8 mouse cellular contexts compared by ENCODE assay signal in the genomic region with DNA sequence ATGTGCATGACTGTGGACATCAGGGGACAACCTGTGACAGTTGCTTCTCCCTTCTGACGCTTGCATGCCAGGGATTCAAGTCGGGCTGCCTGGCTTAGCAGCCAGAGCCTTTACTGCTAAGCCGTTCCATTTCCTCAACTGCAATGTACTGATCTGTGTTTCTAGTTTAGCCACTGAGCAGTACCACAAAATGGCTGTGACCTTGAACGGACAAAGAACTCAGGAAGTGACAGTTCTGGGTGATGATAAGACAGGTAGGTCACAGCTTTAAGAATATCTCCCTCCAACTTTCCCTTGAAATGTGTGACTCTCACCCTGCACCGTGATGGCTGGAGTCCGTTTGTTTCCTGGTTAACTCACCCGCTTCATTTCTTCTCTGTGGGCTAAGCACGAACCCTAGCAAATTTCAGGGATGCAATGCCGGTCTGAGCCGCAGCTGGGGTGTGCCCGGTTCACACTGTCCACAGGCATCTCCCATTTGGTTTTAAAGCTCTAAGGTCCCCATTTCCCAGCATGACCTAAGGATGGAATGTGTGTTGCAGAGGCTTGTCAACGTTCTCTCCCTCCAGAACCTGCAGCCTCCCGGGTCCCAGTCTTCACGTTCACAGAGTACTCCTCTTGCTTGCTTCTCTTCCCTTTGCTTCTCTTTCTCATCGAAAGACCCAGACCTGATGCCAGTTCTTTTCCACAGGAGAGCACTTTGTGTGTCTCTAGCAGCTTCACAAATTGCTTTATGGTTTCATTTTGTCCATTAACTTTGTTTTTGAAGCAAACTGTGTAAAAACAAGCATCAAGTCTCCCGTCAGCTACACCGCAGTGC. TPM values are rescaled to one million over a fixed set of nuclear protein-coding genes. Genes with fewer than 3 reads are reported as not detected.
DNase-seq lines count a peak whose midpoint lies in the region; ATAC-seq and TF ChIP-seq lines count a peak whose summit lies in the region.

No protein-coding gene starts in this region.

- TF ChIP-seq POLR2A in heart, adult 2 months (IDR thresholded peaks at IDR 0.05; ENCODE audit: insufficient read depth, low read depth, low read length) = no peak
- no peak for TF ChIP-seq POLR2A in ES-Bruce4 (IDR thresholded peaks at IDR 0.05; ENCODE audit: insufficient read depth, low read length)
- TF ChIP-seq POLR2A in embryonic fibroblast, embryonic 13.5 days (IDR thresholded peaks at IDR 0.05; ENCODE audit: low read depth, low read length) = no peak

- H3K4me1 ChIP-seq in heart, adult 2 months (ENCODE audit: control insufficient read depth, insufficient read depth, low read length) = peaks cover 2% of the 10 kb centered on the region; the same call in 1 of the 2 replicates
- H3K4me1 ChIP-seq in ES-Bruce4 (ENCODE audit: control insufficient read depth, insufficient read depth, low read length) = no peaks in the 10 kb centered on the region
- no peaks in the 10 kb centered on the region for H3K4me1 ChIP-seq in embryonic fibroblast, embryonic 13.5 days (ENCODE audit: control insufficient read depth, insufficient read depth, low read length)
- H3K4me1 ChIP-seq in intestine, embryonic 16.5 days (ENCODE audit: control insufficient read depth, insufficient read depth, low read length) = no peaks in the 10 kb centered on the region
- no peaks in the 10 kb centered on the region for H3K4me1 ChIP-seq in midbrain, embryonic 11.5 days (ENCODE audit: control insufficient read depth, insufficient read depth, low read length)

- no peak for TF ChIP-seq EP300 in heart, adult 2 months (IDR thresholded peaks at IDR 0.05; ENCODE audit: insufficient read depth, low read depth, low read length)
- TF ChIP-seq EP300 in ES-Bruce4 (IDR thresholded peaks at IDR 0.05; ENCODE audit: insufficient read depth, low read depth, low read length) = no peak

- peak overlapping the region; percentile 51 for H3K27ac ChIP-seq in heart, adult 2 months
- peak overlapping the region; percentile 10 for H3K27ac ChIP-seq in ES-Bruce4 (ENCODE audit: insufficient read depth, low read length)
- H3K27ac ChIP-seq in embryonic fibroblast, embryonic 13.5 days (ENCODE audit: insufficient read depth, low read length) = no peak overlapping the region
- H3K27ac ChIP-seq in intestine, embryonic 16.5 days (ENCODE audit: low read length) = no peak overlapping the region
- no peak overlapping the region for H3K27ac ChIP-seq in midbrain, embryonic 11.5 days (ENCODE audit: low read depth, low read length)

- H3K27me3 ChIP-seq in heart, adult 2 months (ENCODE audit: control insufficient read depth, insufficient read depth, low read length) = no peaks in the 10 kb centered on the region
- H3K27me3 ChIP-seq in ES-Bruce4 (ENCODE audit: control insufficient read depth, insufficient read depth, low read length, poor library complexity, severe bottlenecking) = no peaks in the 10 kb centered on the region
- no peaks in the 10 kb centered on the region for H3K27me3 ChIP-seq in intestine, embryonic 16.5 days (replicated peaks; ENCODE audit: control insufficient read depth, insufficient read depth, low read length)
- H3K27me3 ChIP-seq in midbrain, embryonic 11.5 days (ENCODE audit: control insufficient read depth, insufficient read depth, low read length) = no peaks in the 10 kb centered on the region

- peak overlapping the region; percentile 64 for H3K4me2 ChIP-seq in intestine, embryonic 16.5 days (ENCODE audit: low read depth, low read length)
- H3K4me2 ChIP-seq in midbrain, embryonic 11.5 days = peak overlapping the region; percentile 36

- intact Hi-C loops in heart, adult 2 months (cut with DNase I) = loop anchor here (1.0 to 2.0 kb wide), 3 partner anchors 35 to 405 kb away; no protein-coding TSS in a partner anchor
- intact Hi-C loops in heart, postnatal 10 days (cut with DNase I) = loop anchor here (1.0 to 10.0 kb wide), 4 partner anchors 35 to 899 kb away; no protein-coding TSS in a partner anchor

- ATAC-seq in intestine, embryonic 16.5 days = peak; percentile 58
- ATAC-seq in midbrain, embryonic 11.5 days (ENCODE audit: low FRiP score) = 0 out of 2 replicates have a peak, but pooled peaks have one; percentile 35
- no peak for ATAC-seq in monocyte, adult 5-6 weeks (replicated peaks; ENCODE audit: insufficient number of reproducible peaks, low FRiP score, low TSS enrichment, poor library complexity, severe bottlenecking)

- H3K9ac ChIP-seq in heart, adult 2 months (ENCODE audit: low read depth, low read length) = peak overlapping the region; percentile 37
- peak overlapping the region; percentile 61 for H3K9ac ChIP-seq in ES-Bruce4 (ENCODE audit: low read depth, poor library complexity, severe bottlenecking)
- peak overlapping the region; percentile 12 for H3K9ac ChIP-seq in intestine, embryonic 16.5 days (ENCODE audit: low read depth, low read length)
- H3K9ac ChIP-seq in midbrain, embryonic 11.5 days (ENCODE audit: low read length) = peak overlapping the region; percentile 3; the same call in 1 of the 2 replicates

- H3K36me3 ChIP-seq in heart, adult 2 months (ENCODE audit: control insufficient read depth, insufficient read depth, low read length) = no peaks in the 10 kb centered on the region
- H3K36me3 ChIP-seq in ES-Bruce4 (ENCODE audit: control insufficient read depth, insufficient read depth, low read length, poor library complexity, severe bottlenecking) = no peaks in the 10 kb centered on the region
- no peaks in the 10 kb centered on the region for H3K36me3 ChIP-seq in intestine, embryonic 16.5 days (ENCODE audit: control insufficient read depth, insufficient read depth, low read length)
- H3K36me3 ChIP-seq in midbrain, embryonic 11.5 days (ENCODE audit: control insufficient read depth, insufficient read depth, low read length) = no peaks in the 10 kb centered on the region

- 8% methylated on average over 17 of the region's 17 CpGs for WGBS in heart, adult 2 months
- 33% methylated on average over 17 of the region's 17 CpGs for WGBS in intestine, embryonic 16.5 days
- 39% methylated on average over 17 of the region's 17 CpGs for WGBS in midbrain, embryonic 11.5 days

- H3K79me2 ChIP-seq in heart, adult 2 months (replicated peaks; ENCODE audit: control insufficient read depth, insufficient read depth, low read length) = no peaks in the 10 kb centered on the region

- DNase-seq in heart, adult 2 months = peak in 1 of 2 experiments; percentile 27
- DNase-seq in heart, postnatal 10 days = no peak
- DNase-seq in midbrain, embryonic 11.5 days (ENCODE audit: low spot score, missing footprints) = peak; percentile 93
- DNase-seq in gastrocnemius, adult 18-20 months (ENCODE audit: low spot score) = no peak

- no peak for TF ChIP-seq CTCF in heart, adult 2 months (IDR thresholded peaks at IDR 0.05)
- no peak for TF ChIP-seq CTCF in ES-Bruce4 (IDR thresholded peaks at IDR 0.05; ENCODE audit: low read depth, low read length)
- TF ChIP-seq CTCF in embryonic fibroblast, embryonic 13.5 days (IDR thresholded peaks at IDR 0.05; ENCODE audit: borderline replicate concordance, insufficient read depth, low read length) = no peak

- no peaks in the 10 kb centered on the region for H3K9me3 ChIP-seq in ES-Bruce4 (replicated peaks; ENCODE audit: control insufficient read depth, insufficient read depth, low read length, poor library complexity, severe bottlenecking)
- no peaks in the 10 kb centered on the region for H3K9me3 ChIP-seq in intestine, embryonic 16.5 days (ENCODE audit: control insufficient read depth, low read length)
- H3K9me3 ChIP-seq in midbrain, embryonic 11.5 days (ENCODE audit: control insufficient read depth, low read length) = no peaks in the 10 kb centered on the region

- peak overlapping the region; percentile 34 for H3K4me3 ChIP-seq in heart, adult 2 months
- H3K4me3 ChIP-seq in ES-Bruce4 (ENCODE audit: low read depth, low read length) = peak overlapping the region; percentile 65
- peak overlapping the region; percentile 25 for H3K4me3 ChIP-seq in embryonic fibroblast, embryonic 13.5 days (ENCODE audit: insufficient read depth, low read length)
- H3K4me3 ChIP-seq in intestine, embryonic 16.5 days (ENCODE audit: low read length) = peak overlapping the region; percentile 45
- H3K4me3 ChIP-seq in midbrain, embryonic 11.5 days (ENCODE audit: low read depth, low read length) = peak overlapping the region; percentile 6

RNA-seq across cellular contexts. Expression of a gene that starts 46.2 kb away (rescaled TPM):
- 10 to 100 TPM; 30.3 to 30.9 TPM for total RNA-seq in heart, adult 2 months (2021)
- polyA plus RNA-seq in heart, adult 2 months (2012; rRNA removed) = 3.1 and 6.6 TPM in 2 replicates
- total RNA-seq in heart, postnatal 10 days (2021) = 10 to 100 TPM; 34.3 to 37.1 TPM
- 14.1 and 16.2 TPM in 2 replicates for polyA plus RNA-seq in ES-Bruce4 (2011; ENCODE audit: insufficient read depth, insufficient read length, low read depth, missing spikeins)
- polyA plus RNA-seq in embryonic fibroblast, embryonic 13.5 days (2011; ENCODE audit: insufficient read length, low read depth, missing spikeins) = 34.8 and 35.3 TPM in 2 replicates
- polyA plus RNA-seq in intestine, embryonic 16.5 days (2015; fragmentation: Nextera tagmentation; extraction: Ambion mirVana) = 17.6 and 17.8 TPM in 2 replicates
- polyA plus RNA-seq in midbrain, embryonic 11.5 days (2014; fragmentation: Nextera tagmentation; extraction: Ambion mirVana) = 14.7 and 14.8 TPM in 2 replicates
- total RNA-seq in monocyte, adult 5-6 weeks (2017) = 22.9 to 50.7 TPM (median 30.9 TPM) in 3 replicates
- 10 to 100 TPM; 23.6 to 29.5 TPM for total RNA-seq in gastrocnemius, adult 18-20 months (2021)

RNA-seq across cellular contexts. Expression of a gene that starts 51.5 kb away (rescaled TPM):
- 1 to 10 TPM; 4.1 to 4.7 TPM for total RNA-seq in heart, adult 2 months (2021)
- polyA plus RNA-seq in heart, adult 2 months (2012; rRNA removed) = 2.1 and 6.6 TPM in 2 replicates
- total RNA-seq in heart, postnatal 10 days (2021) = 1 to 10 TPM in 1 of 2 experiments, under 1 TPM in 1; 0.64 to 1.6 TPM
- not detected in 2 replicates for polyA plus RNA-seq in ES-Bruce4 (2011; ENCODE audit: insufficient read depth, insufficient read length, low read depth, missing spikeins)
- not detected in 2 replicates for polyA plus RNA-seq in embryonic fibroblast, embryonic 13.5 days (2011; ENCODE audit: insufficient read length, low read depth, missing spikeins)
- not detected in 2 replicates for polyA plus RNA-seq in intestine, embryonic 16.5 days (2015; fragmentation: Nextera tagmentation; extraction: Ambion mirVana)
- not detected in 2 replicates for polyA plus RNA-seq in midbrain, embryonic 11.5 days (2014; fragmentation: Nextera tagmentation; extraction: Ambion mirVana)
- total RNA-seq in monocyte, adult 5-6 weeks (2017) = not detected in 3 replicates
- total RNA-seq in gastrocnemius, adult 18-20 months (2021) = 1 to 10 TPM; 1.9 TPM

Comparison
In these comparisons a context has a peak if more than half of its experiments do, and no peak if none do; other contexts are left out.
1. H3K27ac ChIP-seq: peak in heart, adult 2 months (single experiment) and ES-Bruce4 (single experiment); none in embryonic fibroblast, embryonic 13.5 days (single experiment), intestine, embryonic 16.5 days (single experiment) and midbrain, embryonic 11.5 days (single experiment).
2. H3K4me3 ChIP-seq: peak in every context shown above with its lines; median percentile 65 in ES-Bruce4; 45 in intestine, embryonic 16.5 days; 34 in heart, adult 2 months; 25 in embryonic fibroblast, embryonic 13.5 days; 6 in midbrain, embryonic 11.5 days.
3. H3K9ac ChIP-seq: peak in every context shown above with its lines; median percentile 61 in ES-Bruce4; 37 in heart, adult 2 months; 12 in intestine, embryonic 16.5 days; 3 in midbrain, embryonic 11.5 days.